Mouse (Mus musculus) brain, embryonic 18.5 days (tissue): ENCODE data around the gene Cacnb1.

Experiments
- DNase-seq: peaks from one replicate; pipeline ENCODE4 v3.0.0-alpha.2; 2012; ENCODE audit warnings: low read depth, low spot score

Cacnb1 gene

DNA sequence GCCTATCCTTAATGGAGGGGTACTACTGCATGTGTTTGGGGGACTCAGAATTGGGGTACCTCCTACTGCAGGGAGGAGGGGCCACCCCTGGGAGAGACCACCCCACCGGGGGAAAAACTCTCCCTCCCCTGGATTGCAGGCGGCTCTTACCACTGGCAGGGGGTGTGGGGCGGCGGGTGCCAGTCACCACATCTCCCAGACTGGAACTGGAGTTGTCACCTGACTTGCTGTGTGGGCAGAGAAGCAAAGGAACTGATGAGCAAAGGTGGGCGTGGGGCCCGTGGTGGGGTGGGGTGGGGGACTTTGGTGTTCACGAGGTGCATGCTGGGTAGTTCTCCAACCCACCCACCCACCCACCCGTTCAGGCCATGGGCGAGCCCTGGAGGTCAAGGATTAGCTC, 11.1 kb downstream of the Cacnb1 start:
- DNase-seq = no peak

DNA sequence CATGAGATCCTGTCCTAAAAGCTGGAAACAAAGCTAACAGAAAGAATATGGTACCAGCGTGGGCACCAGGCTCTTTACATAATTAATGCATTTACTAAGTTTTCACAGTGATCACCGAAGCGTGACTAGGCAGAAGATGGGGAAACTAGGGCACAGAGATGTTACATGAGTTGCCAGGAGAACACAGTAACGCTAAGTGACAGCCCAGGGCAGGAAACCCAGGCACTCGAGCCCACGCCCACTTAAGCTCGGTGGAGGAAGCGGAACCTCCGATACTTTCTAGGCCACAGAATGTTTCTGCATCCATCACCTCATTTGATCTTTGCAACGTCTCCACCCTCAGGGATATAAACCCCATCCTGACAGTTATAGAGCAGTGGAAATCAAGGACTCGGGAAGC, 14.7 kb downstream of the Cacnb1 start:
- no peak for DNase-seq

DNA sequence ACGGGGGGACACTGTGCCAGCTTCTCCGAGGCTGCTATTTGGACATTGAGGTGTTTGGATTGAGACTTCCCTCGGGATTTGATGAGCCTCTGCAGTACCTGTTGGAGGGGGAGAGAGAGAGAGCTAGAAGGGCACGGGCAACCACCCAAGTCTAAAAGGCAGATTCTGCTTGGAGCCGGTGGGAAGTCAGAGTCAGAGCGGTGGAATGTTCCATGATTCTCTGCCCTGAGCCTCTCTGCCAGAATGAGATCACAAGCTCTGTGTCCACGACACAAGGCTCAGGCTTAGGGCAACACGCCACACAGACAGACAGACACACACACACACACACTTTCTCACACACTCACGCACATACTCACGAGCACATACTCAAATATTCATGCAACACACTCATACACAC, 17.1 kb downstream of the Cacnb1 start:
- DNase-seq = no peak

DNA sequence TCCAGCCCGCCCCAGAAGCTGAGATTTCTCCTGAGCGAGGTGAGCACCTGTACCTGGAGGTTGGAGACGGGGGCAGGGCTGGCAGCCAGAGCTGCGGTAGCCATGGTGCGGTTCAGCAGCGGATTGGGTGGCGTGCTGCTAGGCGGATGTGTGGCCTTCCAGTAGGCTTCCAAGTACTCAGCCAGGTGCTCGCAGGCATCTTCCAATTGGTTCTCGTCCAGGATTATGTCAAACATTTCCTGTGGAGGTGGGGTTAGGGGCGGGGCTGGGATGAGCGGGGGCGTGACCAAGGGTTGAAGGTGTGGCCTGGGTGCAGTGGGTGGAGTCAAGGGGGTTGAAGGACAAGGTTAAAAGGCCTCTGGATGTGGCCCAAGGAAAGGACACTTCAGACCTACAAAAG, 17.8 kb downstream of the Cacnb1 start:
- no peak for DNase-seq

DNA sequence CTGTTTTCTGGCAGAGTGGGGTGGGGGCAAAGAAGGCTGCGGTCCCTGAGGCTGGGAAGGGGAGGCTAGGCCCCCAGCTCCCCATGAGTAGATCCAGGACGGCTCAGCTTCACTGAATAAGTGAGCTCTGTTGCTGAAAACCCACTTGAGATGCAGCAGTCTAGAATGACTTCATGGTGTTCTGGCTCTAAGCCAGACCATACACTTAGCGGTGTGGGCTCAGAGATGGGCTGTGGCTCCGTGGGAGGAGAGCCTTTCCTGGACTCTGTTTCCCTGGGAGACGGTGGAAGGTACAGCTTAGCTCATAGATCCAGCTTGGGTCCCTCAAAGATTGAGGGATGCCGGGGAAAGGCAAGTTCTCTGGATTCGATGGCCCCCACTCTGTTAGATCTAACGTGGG, 18.7 kb downstream of the Cacnb1 start:
- DNase-seq = no peak

GRCm38 (mm10) chr11:98003171-98003671, 19.6 kb downstream of the Cacnb1 start:
- no peak for DNase-seq

DNA sequence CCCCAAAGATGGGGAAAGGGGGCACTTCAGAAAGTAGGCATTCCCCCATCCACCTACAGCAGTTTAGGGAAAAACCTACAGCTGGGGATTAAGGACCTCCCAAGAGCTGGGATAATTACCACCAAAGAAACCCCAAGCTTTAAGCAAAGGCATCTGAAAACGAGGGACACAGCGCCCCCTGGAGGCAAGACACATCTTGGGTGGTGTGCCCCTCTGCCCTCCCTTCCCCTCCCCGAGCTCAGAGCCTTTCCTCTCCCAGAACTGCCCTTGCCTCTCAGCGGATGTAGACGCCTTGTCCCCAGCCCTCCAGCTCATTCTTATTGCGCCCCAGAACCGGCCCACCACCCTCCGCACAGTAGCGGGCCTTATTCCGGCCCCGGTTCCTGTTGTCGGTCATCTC, 20.2 kb downstream of the Cacnb1 start:
- DNase-seq = no peak

DNA sequence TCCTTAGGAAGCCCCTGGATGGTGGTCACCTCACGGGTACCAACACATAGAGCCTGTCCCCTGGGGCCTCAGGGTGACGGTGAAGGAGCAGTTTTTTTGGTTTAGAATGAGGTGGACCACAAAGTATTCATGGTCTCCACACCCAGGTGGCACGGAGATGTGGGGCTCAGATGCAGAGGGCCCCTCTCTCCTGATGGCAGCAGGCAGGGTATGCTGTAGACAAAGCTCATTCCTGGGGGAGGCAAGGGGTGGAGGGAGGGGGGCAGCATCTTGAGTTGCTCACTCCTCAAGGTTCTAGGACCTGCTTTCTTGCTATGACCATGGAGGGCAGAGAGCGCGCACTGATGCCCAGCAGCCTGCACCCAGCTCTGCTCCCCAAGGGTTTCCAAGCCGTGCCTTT, 20.8 kb downstream of the Cacnb1 start:
- DNase-seq = no peak

GRCm38 (mm10) chr11:98001351-98001824, 21.4 kb downstream of the Cacnb1 start:
- DNase-seq = no peak

- no peak for DNase-seq
These were observed 22.3 kb downstream of the Cacnb1 start for GRCm38 (mm10) chr11:98000378-98001140.

DNA sequence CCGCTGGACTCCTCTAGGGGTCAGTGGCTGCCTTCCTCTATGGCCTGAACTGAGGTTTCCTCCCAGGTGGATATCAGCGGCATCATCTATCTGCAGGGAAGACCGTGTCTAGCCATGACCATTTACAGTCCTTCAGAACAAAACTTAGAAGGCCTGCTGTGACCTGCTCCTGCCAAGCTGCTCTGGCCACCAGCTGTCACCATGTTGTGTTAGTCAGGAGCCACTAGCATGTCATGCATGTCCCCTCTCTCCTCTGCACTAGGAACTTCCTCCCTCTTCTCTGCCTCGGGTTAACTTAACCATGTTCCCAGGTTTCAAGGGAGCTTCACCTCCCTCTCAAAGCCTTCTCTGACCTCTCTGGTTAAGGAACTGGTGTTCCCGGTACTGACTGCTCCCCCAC, 23.1 kb downstream of the Cacnb1 start:
- DNase-seq = no peak

GRCm38 (mm10) chr11:97998898-97999608, 23.8 kb downstream of the Cacnb1 start:
- DNase-seq = no peak

GRCm38 (mm10) chr11:97998074-97998793, 24.6 kb downstream of the Cacnb1 start:
- DNase-seq = no peak

GRCm38 (mm10) chr11:97997387-97997960, 25.4 kb downstream of the Cacnb1 start:
- DNase-seq = no peak

GRCm38 (mm10) chr11:97996691-97997090, 26.1 kb downstream of the Cacnb1 start:
- no peak for DNase-seq

DNA sequence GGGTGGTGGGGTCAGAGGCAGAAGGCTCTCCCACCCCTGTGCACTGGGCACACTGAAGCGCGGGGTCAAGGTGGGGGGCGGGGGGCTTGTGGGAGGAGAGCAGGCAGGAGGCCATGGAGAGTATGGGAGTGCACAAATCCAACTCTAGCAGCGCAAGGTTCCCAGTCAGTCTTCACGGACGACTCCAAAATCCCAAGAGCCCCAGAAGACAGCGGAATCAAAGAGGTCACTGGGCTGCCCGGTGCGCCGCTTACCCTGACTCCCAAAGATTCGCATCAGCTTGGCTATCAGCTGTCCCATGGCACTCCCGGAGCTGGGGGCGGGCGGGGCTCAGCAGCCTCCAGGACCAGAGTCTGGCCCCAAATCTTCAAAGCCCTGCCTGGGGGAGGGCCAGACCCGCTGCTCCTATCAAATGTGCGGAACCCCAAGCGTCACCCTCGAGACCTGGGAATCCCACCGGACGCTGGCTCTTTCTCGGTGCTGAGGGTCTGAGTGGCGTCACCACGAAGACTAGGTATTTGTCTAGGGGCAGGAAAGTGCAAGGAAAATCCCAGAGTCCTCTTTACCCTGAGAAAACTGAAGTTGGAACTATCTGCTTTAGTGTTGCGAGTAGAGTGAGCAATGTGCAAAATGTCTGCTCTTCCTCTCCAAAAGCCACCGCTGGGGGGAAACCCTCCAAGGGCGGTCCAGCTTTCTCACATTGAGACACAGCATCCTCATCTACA, 27.1 kb downstream of the Cacnb1 start, which contains the start of gene Arl5c:
TSS of gene Arl5c (minus strand) at position 618 of the 725 bp plus-strand sequence.
- DNase-seq = no peak

GRCm38 (mm10) chr11:97994539-97995100, 28.2 kb downstream of the Cacnb1 start:
- no peak for DNase-seq

DNA sequence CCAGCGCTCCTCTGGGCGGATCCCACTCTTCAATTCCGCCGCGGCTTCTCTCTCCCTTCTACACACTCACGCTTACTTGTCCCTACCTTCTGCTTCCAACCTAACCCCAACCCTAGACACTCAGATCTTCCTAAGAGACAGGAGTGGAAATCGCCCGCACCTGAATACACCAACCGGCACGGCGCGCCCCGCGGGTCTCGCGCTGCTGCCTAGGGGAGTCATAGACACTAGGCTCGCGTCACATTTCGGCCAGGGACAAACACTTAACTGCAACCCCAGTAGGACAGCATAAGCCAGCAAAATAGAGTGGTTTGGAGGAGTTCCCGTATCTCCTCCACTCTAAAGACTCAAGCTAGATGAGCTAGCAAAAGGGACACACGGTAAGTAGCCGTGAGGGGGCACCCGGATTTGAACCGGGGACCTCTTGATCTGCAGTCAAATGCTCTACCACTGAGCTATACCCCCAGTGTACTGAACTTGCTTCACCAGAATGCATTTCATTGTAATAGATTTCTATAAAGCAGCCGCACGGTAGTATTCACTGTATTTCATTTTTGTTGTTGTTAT, 34.2 kb downstream of the Cacnb1 start:
- DNase-seq = peak; percentile 76

GRCm38 (mm10) chr11:97987551-97988526, 35.0 kb downstream of the Cacnb1 start:
- DNase-seq = peak; percentile 85
